Mouse (Mus musculus): ENCODE results near the gene Arhgef12.

DNA sequence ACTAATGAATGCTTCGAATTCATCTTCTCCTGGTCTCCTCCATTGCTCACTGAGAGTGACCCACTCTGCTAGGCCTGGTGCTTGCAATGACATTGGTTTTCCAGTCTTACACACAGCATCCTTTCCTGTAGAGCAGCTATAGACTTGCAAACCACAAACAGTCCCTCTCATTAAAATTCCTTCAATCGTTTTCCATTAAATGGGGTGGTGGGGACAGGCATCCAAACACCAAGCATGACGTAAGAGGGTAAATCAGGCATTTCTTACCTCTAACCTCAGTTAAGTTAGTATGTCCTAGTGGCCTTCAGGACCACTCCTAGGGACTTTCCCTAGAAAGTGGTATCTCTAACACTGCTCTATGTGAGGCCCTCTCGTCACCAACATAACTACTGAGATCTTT lies 41.8 kb downstream of the Arhgef12 start:
- no peak for TF ChIP-seq CTCF (IDR thresholded peaks at IDR 0.05; ENCODE audit: extremely low read depth, insufficient read length, insufficient replicate concordance, low read depth, low read length)
- TF ChIP-seq POLR2A (IDR thresholded peaks at IDR 0.05; ENCODE audit: low read depth, low read length) = no peak
